Mouse (Mus musculus) forebrain, embryonic 12.5 days (tissue): ENCODE measurements around the gene Mef2d. TPM values are rescaled to one million over a fixed set of nuclear protein-coding genes. Genes with fewer than 3 reads are reported as not detected.

ENCODE experiments used
- ATAC-seq: fragments of 200-750 bp; cut with Nextera tagmentation; 2 replicates; pipeline ENCODE4 v1.8.0; 2017; ENCODE audit warnings: moderate TSS enrichment; ENCODE audit not compliant: low FRiP score
- H3K27ac ChIP-seq: fragments of 300-500 bp; sonication (generic); 2 replicates; pipeline ENCODE4 v1.5.1; 2016; ENCODE audit warnings: mild to moderate bottlenecking
- H3K27me3 ChIP-seq: fragments of 300-500 bp; sonication (generic); 2 replicates; pipeline ENCODE4 v1.6.1; 2016; ENCODE audit warnings: mild to moderate bottlenecking
- H3K36me3 ChIP-seq: fragments of 300-500 bp; sonication (generic); replicated peaks from 2 replicates; pipeline ENCODE4 v1.6.1; 2016; ENCODE audit warnings: mild to moderate bottlenecking
- H3K4me1 ChIP-seq: fragments of 300-500 bp; sonication (generic); 2 replicates; pipeline ENCODE4 v1.6.1; 2016
- H3K4me2 ChIP-seq: fragments of 300-500 bp; sonication (generic); 2 replicates; pipeline ENCODE4 v1.6.1; 2016; ENCODE audit warnings: mild to moderate bottlenecking, moderate library complexity
- H3K4me3 ChIP-seq: fragments of 300-500 bp; sonication (generic); replicated peaks from 2 replicates; pipeline ENCODE4 v1.5.1; 2016; ENCODE audit warnings: mild to moderate bottlenecking
- H3K9ac ChIP-seq: fragments of 300-500 bp; sonication (generic); 2 replicates; pipeline ENCODE4 v1.6.1; 2016; ENCODE audit warnings: mild to moderate bottlenecking
- H3K9me3 ChIP-seq: fragments of 300-500 bp; sonication (generic); 2 replicates; pipeline ENCODE4 v1.6.1; 2016
- WGBS: fragments of 180-500 bp; shearing (Covaris S2); methylation state at CpG from one replicate; pipeline ENCODE4 v1.1.7; 2016; 5-methylcytosine and 5-hydroxymethylcytosine counted together
- microRNA-seq: library from miRNA; unstranded; fragments of <30 nt; microRNA quantifications from one replicate; pipeline ENCODE4, GENCODE M21; 2017
- polyA plus RNA-seq: library from polyadenylated mRNA; unstranded; fragments of >200 nt; fragmentation: Nextera tagmentation; extraction: Ambion mirVana; gene quantifications from 2 replicates; pipeline ENCODE4 v1.2.1, GENCODE M21; 2016

Mef2d gene
- polyA plus RNA-seq, 1 experiment from 2014 or later, result 17.7 TPM

DNA sequence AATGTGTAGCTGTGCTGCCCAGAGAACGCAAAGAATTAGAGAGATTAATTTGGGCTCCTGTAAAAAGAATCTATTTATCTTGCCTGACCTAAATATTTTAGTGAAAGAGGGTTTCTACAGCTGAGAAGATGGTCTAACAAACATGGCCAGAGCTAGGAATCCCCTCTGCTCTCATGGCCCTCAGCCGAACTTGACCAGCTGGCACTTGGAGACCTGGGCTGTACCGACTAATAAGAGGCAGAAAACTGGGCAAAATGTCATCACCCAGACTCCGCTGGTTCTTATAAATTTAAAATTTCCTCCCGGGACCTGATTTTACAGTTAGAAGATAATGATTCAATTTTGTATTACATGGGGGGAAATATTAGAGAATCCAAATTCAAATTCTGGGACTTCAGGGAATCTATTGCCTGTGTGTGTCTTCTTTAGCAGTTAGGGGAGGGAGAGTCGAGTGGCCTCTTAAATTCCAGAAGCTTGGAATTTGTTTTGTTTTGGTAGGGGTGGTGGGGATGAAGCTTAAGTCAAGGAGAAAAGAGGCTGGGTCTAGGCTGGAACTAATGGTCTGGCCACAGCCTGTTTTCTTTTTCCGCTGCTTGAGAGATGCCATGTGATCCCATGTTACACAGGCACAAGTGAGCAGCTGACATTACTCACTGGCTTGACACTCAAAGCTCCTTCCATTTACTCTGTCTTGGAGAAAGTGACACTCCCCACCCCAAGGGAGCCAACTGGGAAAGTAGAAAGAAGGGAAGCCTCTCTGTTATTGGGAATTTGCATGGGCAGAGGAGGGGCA is 74.6 kb downstream of the Mef2d start:
- Histone ChIP-seq H3K27ac (peak overlapping the region; percentile 99), H3K4me3 (peak overlapping the region; percentile 83), H3K27me3 (peaks cover 89% of the 10 kb centered on the region), H3K9me3 (no peaks in the 10 kb centered on the region), H3K36me3 (peaks cover 53% of the 10 kb centered on the region), H3K4me2 (peak overlapping the region; percentile 88), H3K4me1 (peaks cover 85% of the 10 kb centered on the region), H3K9ac (peak overlapping the region; percentile 99)
- ATAC-seq, result no peak
- 8% methylated on average over 7 of the region's 7 CpGs for WGBS

GRCm38 (mm10) chr3:88217679-88218078 is 75.5 kb downstream of the Mef2d start:
- no peak for ATAC-seq
- peaks cover 84% of the 10 kb centered on the region for H3K27me3 ChIP-seq
- peak overlapping the region; percentile 99 for H3K27ac ChIP-seq

GRCm38 (mm10) chr3:88219940-88220339 is 77.8 kb downstream of the Mef2d start:
- ATAC-seq, result peak; percentile 47
- WGBS, result 2% methylated on average over 9 of the region's 9 CpGs
- no peaks in the 10 kb centered on the region for H3K9me3 ChIP-seq
- H3K9ac ChIP-seq, result peak overlapping the region; percentile 99
- H3K4me2 ChIP-seq, result peak overlapping the region; percentile 88
- H3K4me1 ChIP-seq, result peaks cover 88% of the 10 kb centered on the region
- H3K36me3 ChIP-seq, result peaks cover 65% of the 10 kb centered on the region
- H3K27me3 ChIP-seq, result peaks cover 81% of the 10 kb centered on the region
- peak overlapping the region; percentile 83 for H3K4me3 ChIP-seq
- H3K27ac ChIP-seq, result peak overlapping the region; percentile 99

More at GRCm38 (mm10) chr3:88217679-88218078, 75.5 kb downstream of the Mef2d start:
- Histone ChIP-seq H3K9me3 (no peaks in the 10 kb centered on the region), H3K4me3 (peak overlapping the region; percentile 83), H3K4me1 (peaks cover 87% of the 10 kb centered on the region), H3K9ac (peak overlapping the region; percentile 99), H3K36me3 (peaks cover 55% of the 10 kb centered on the region), H3K4me2 (peak overlapping the region; percentile 88)
- 38% methylated on average over 1 of the region's 2 CpGs for WGBS

- 6% methylated on average over 6 of the region's 6 CpGs for WGBS
- Histone ChIP-seq H3K36me3 (peaks cover 65% of the 10 kb centered on the region), H3K9ac (peak overlapping the region; percentile 99), H3K27ac (peak overlapping the region; percentile 99), H3K4me3 (peak overlapping the region; percentile 83), H3K27me3 (peaks cover 85% of the 10 kb centered on the region), H3K4me1 (peaks cover 89% of the 10 kb centered on the region), H3K4me2 (peak overlapping the region; percentile 88), H3K9me3 (no peaks in the 10 kb centered on the region)
- no peak for ATAC-seq
Measured at GRCm38 (mm10) chr3:88220842-88221241, 78.7 kb downstream of the Mef2d start.

Small RNAs within 50 kb of the gene (microRNA-seq; reads per million reads assigned to microRNA genes)
- not detected for gene Gm25641
- gene Mir3093, result 91.7 reads per million, percentile 48 among the genes with 10 or more reads in this experiment
- gene Mir9-1, result not detected

Other genes starting within 250 kb of the Mef2d start
- 251 and 295 TPM in 2 replicates for gene Hdgf, start 236.1 kb upstream of the Mef2d start, polyA plus RNA-seq
- 75.8 and 86.1 TPM in 2 replicates for gene Mrpl24, start 222.9 kb upstream of the Mef2d start, polyA plus RNA-seq
- 80.5 and 88.2 TPM in 2 replicates for gene Isg20l2, start 212.1 kb upstream of the Mef2d start, polyA plus RNA-seq
- gene Rrnad1, start 211.7 kb upstream of the Mef2d start, polyA plus RNA-seq, result 20.5 and 23.7 TPM in 2 replicates
- gene Crabp2, start 193.7 kb upstream of the Mef2d start, polyA plus RNA-seq, result 246 TPM in 2 replicates
- 148 and 162 TPM in 2 replicates for gene Nes, start 171.3 kb upstream of the Mef2d start, polyA plus RNA-seq
- gene Bcan, start 142.1 kb upstream of the Mef2d start, polyA plus RNA-seq, result 1.7 and 3.6 TPM in 2 replicates
- not detected in 2 replicates for gene Hapln2, start 114.8 kb upstream of the Mef2d start, polyA plus RNA-seq
- gene Gpatch4, start 99.3 kb upstream of the Mef2d start, polyA plus RNA-seq, result 31.4 and 32.0 TPM in 2 replicates
- 121 and 132 TPM in 2 replicates for gene Naxe, start 83.9 kb upstream of the Mef2d start, polyA plus RNA-seq
- 0.08 and 0.14 TPM in 2 replicates for gene Ttc24, start 64.1 kb upstream of the Mef2d start, polyA plus RNA-seq
- 24.9 and 27.3 TPM in 2 replicates for gene Iqgap3, start 60.4 kb upstream of the Mef2d start, polyA plus RNA-seq
- gene Rhbg, start 112.3 kb downstream of the Mef2d start, polyA plus RNA-seq, result 0.28 TPM in 1 of 2 replicates, not detected in the other
- 0.31 TPM in 1 of 2 replicates, not detected in the other for gene Gm38392, start 144.8 kb downstream of the Mef2d start, polyA plus RNA-seq
- gene Tsacc, start 154.6 kb downstream of the Mef2d start, polyA plus RNA-seq, result 11.4 and 11.7 TPM in 2 replicates
- gene Cct3, start 154.7 kb downstream of the Mef2d start, polyA plus RNA-seq, result 627 and 646 TPM in 2 replicates
- gene Glmp, start 182.7 kb downstream of the Mef2d start, polyA plus RNA-seq, result 86.7 and 87.5 TPM in 2 replicates
- gene Tmem79, start 193.8 kb downstream of the Mef2d start, polyA plus RNA-seq, result 1.9 and 3.3 TPM in 2 replicates
- 80.0 and 81.2 TPM in 2 replicates for gene Smg5, start 193.9 kb downstream of the Mef2d start, polyA plus RNA-seq
- 1.0 and 1.6 TPM in 2 replicates for gene Paqr6, start 222.2 kb downstream of the Mef2d start, polyA plus RNA-seq
- gene Bglap3, start 230.4 kb downstream of the Mef2d start, polyA plus RNA-seq, result 0.18 TPM in 1 of 2 replicates, not detected in the other
- gene Bglap2, start 236.3 kb downstream of the Mef2d start, polyA plus RNA-seq, result not detected in 2 replicates
- gene Bglap, start 242.1 kb downstream of the Mef2d start, polyA plus RNA-seq, result not detected in 2 replicates